Mouse (Mus musculus) erythroblast, embryonic 14.5 days (primary cell): ENCODE measurements around the gene Ldlrad1. TPM values are rescaled to one million over a fixed set of nuclear protein-coding genes. Genes with fewer than 3 reads are reported as not detected.

Experiments
- H3K27me3 ChIP-seq: 2 replicates; pipeline ENCODE4 v1.6.1; 2012; ENCODE audit warnings: inconsistent platforms; ENCODE audit not compliant: control insufficient read depth
- H3K36me3 ChIP-seq: 2 replicates; pipeline ENCODE4 v1.6.1; 2012; ENCODE audit warnings: mild to moderate bottlenecking, inconsistent platforms; ENCODE audit not compliant: control insufficient read depth
- H3K4me1 ChIP-seq: 2 replicates; pipeline ENCODE4 v1.6.1; 2012; ENCODE audit warnings: inconsistent platforms; ENCODE audit not compliant: control insufficient read depth
- H3K4me3 ChIP-seq: replicated peaks from 2 replicates; pipeline ENCODE3; 2012; ENCODE audit warnings: moderate library complexity, mild to moderate bottlenecking, inconsistent platforms
- H3K9me3 ChIP-seq: 2 replicates; pipeline ENCODE4 v1.6.1; 2012; ENCODE audit warnings: low read length, inconsistent platforms, mixed read lengths; ENCODE audit not compliant: control insufficient read depth
- GATA1 ChIP-seq: IDR thresholded peaks from 2 replicates; pipeline ENCODE4 v1.6.1; 2012; ENCODE audit warnings: low read length, inconsistent platforms, mixed read lengths
- TAL1 ChIP-seq: IDR thresholded peaks from 3 replicates; pipeline ENCODE4 v1.6.1; 2012; ENCODE audit warnings: low read length, inconsistent platforms, mixed read lengths
- polyA plus RNA-seq: library from polyadenylated mRNA; stranded (reverse); fragments of >175 nt; gene quantifications from 2 replicates; pipeline ENCODE4 v1.2.3, GENCODE M21; 2012

Gene Ldlrad1
- polyA plus RNA-seq, 1 experiment = not detected

- Histone ChIP-seq H3K4me1 (peaks cover 62% of the 10 kb centered on the region), H3K4me3 (peak overlapping the region; percentile 79), H3K27me3 (no peaks in the 10 kb centered on the region), H3K9me3 (no peaks in the 10 kb centered on the region), H3K36me3 (peaks cover 30% of the 10 kb centered on the region)
- TF ChIP-seq TAL1 = no peak
- no peak for TF ChIP-seq GATA1
These were observed 29.4 kb upstream of the Ldlrad1 start for GRCm38 (mm10) chr4:107179561-107179960.

GRCm38 (mm10) chr4:107180746-107181145 is 28.2 kb upstream of the Ldlrad1 start:
- peak overlapping the region; percentile 34 for H3K4me3 ChIP-seq
- H3K36me3 ChIP-seq = peaks cover 30% of the 10 kb centered on the region
- H3K4me1 ChIP-seq = peaks cover 60% of the 10 kb centered on the region
- H3K9me3 ChIP-seq = no peaks in the 10 kb centered on the region
- TF ChIP-seq GATA1 (no peak), TAL1 (no peak)
- no peaks in the 10 kb centered on the region for H3K27me3 ChIP-seq

- peaks cover 51% of the 10 kb centered on the region for H3K4me1 ChIP-seq
These were observed 27.1 kb upstream of the Ldlrad1 start for GRCm38 (mm10) chr4:107181866-107182265.

GRCm38 (mm10) chr4:107182796-107183195 is 26.2 kb upstream of the Ldlrad1 start:
- H3K9me3 ChIP-seq = no peaks in the 10 kb centered on the region
- H3K27me3 ChIP-seq = no peaks in the 10 kb centered on the region
- H3K4me1 ChIP-seq = peaks cover 42% of the 10 kb centered on the region
- peaks cover 38% of the 10 kb centered on the region for H3K36me3 ChIP-seq
- no peak for TF ChIP-seq GATA1
- TF ChIP-seq TAL1 = peak; percentile 44; the same call in 1 of the 3 replicates
- H3K4me3 ChIP-seq = peak overlapping the region; percentile 9

More at GRCm38 (mm10) chr4:107181866-107182265, 27.1 kb upstream of the Ldlrad1 start:
- TF ChIP-seq TAL1 = no peak
- no peak for TF ChIP-seq GATA1
- Histone ChIP-seq H3K9me3 (no peaks in the 10 kb centered on the region), H3K27me3 (no peaks in the 10 kb centered on the region), H3K4me3 (peak overlapping the region; percentile 37), H3K36me3 (peaks cover 30% of the 10 kb centered on the region)

- H3K36me3 ChIP-seq = peaks cover 42% of the 10 kb centered on the region
- TF ChIP-seq TAL1 = no peak
- TF ChIP-seq GATA1 = no peak
- H3K4me1 ChIP-seq = peaks cover 41% of the 10 kb centered on the region
- H3K4me3 ChIP-seq = peak overlapping the region; percentile 14
- no peaks in the 10 kb centered on the region for H3K27me3 ChIP-seq
- H3K9me3 ChIP-seq = no peaks in the 10 kb centered on the region
These were observed 25.8 kb upstream of the Ldlrad1 start for GRCm38 (mm10) chr4:107183203-107183602.

- Histone ChIP-seq H3K4me1 (peaks cover 26% of the 10 kb centered on the region), H3K4me3 (no peak overlapping the region), H3K9me3 (no peaks in the 10 kb centered on the region), H3K27me3 (no peaks in the 10 kb centered on the region), H3K36me3 (peaks cover 66% of the 10 kb centered on the region)
- TF ChIP-seq TAL1 (no peak), GATA1 (no peak)
These were observed 23.3 kb upstream of the Ldlrad1 start for GRCm38 (mm10) chr4:107185703-107186102.

GRCm38 (mm10) chr4:107193841-107194240 is 15.1 kb upstream of the Ldlrad1 start:
- TF ChIP-seq GATA1 = no peak
- no peak for TF ChIP-seq TAL1
- H3K27me3 ChIP-seq = no peaks in the 10 kb centered on the region
- no peaks in the 10 kb centered on the region for H3K9me3 ChIP-seq
- no peak overlapping the region for H3K4me3 ChIP-seq
- peaks cover 93% of the 10 kb centered on the region for H3K36me3 ChIP-seq
- H3K4me1 ChIP-seq = no peaks in the 10 kb centered on the region

GRCm38 (mm10) chr4:107196454-107196853 is 12.5 kb upstream of the Ldlrad1 start:
- peaks cover 95% of the 10 kb centered on the region for H3K36me3 ChIP-seq
- no peaks in the 10 kb centered on the region for H3K4me1 ChIP-seq
- no peaks in the 10 kb centered on the region for H3K27me3 ChIP-seq
- no peak for TF ChIP-seq GATA1
- TF ChIP-seq TAL1 = no peak
- no peaks in the 10 kb centered on the region for H3K9me3 ChIP-seq
- no peak overlapping the region for H3K4me3 ChIP-seq

GRCm38 (mm10) chr4:107198072-107198471 is 10.9 kb upstream of the Ldlrad1 start:
- Histone ChIP-seq H3K4me3 (no peak overlapping the region), H3K36me3 (peaks cover 96% of the 10 kb centered on the region), H3K27me3 (no peaks in the 10 kb centered on the region), H3K9me3 (no peaks in the 10 kb centered on the region), H3K4me1 (peaks cover 4% of the 10 kb centered on the region; the same call in 1 of the 2 replicates)
- TF ChIP-seq TAL1 = no peak
- TF ChIP-seq GATA1 = no peak

- Histone ChIP-seq H3K27me3 (no peaks in the 10 kb centered on the region), H3K4me3 (no peak overlapping the region), H3K36me3 (peaks cover 97% of the 10 kb centered on the region), H3K4me1 (peaks cover 10% of the 10 kb centered on the region), H3K9me3 (no peaks in the 10 kb centered on the region)
- no peak for TF ChIP-seq TAL1
- no peak for TF ChIP-seq GATA1
These were observed 7.2 kb upstream of the Ldlrad1 start for GRCm38 (mm10) chr4:107201779-107202178.
